Mouse (Mus musculus) mouse trophoblast stem cell (cell line): Measurements from ENCODE around the gene Nipbl.
"Not testable (repeated sequence)": the region's sequence is repeated elsewhere in the genome, so short reads cannot be mapped to it uniquely, and the experiment has no call there.

Experiments used
- in situ Hi-C, 2 experiments: fragments of 300-500 bp; cut with MseI, MboI; formaldehyde crosslinking; loops; 2 replicates in 1 of 2; 3 replicates in 1 of 2; pipeline ENCODE4 v1.15.1; 2025

The Nipbl gene

DNA sequence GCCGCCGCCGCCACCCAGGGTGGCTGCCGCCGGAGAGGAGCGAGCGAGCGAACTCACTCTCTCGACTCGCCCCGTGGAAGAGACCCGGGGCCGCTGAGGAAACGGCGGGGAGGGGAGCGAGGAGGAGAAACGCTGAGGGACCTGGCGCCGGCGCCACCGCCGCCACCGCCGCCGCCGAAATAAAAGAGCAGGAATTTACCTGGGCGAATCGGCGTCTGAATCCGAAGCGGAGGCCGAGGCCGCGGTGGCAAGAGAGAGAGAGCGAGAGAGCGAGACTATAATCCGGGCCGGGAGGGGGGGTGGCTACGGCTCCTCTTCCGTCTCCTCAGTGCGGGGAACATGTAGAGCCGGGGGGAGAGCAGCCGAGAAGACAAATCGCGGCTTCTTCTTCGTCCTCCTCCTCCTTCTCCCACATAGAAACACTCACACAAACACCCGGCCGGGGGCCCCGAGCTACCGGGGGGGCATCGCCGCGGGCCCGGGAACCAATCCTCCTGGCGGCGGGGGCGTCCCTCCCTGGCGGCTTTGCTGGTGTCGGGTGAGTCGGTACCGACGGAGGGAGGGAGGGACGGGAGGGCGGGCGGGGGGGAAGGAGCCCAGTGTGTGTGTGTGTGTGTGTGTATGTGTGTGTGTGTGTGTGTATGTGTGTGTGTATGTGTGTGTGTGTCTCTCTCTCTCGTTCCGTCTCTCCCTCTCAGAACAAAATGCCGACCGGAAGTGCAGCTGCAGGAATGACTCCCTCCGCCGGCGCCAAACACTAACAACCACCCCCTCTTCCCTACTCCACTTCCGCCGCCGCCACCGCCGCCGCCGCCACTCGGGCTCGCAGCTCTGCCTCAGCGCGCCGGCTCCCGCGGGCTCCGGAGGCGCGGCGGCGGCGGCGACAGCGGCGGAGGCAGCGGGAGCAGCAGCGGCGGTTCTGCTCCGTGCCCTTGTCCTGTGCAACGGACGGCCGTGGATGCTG, at the start of gene Nipbl:
Gene Nipbl, minus strand, starts transcription at position 538 of the 964 bp plus-strand sequence.
- in situ Hi-C loops: no loop called here

DNA sequence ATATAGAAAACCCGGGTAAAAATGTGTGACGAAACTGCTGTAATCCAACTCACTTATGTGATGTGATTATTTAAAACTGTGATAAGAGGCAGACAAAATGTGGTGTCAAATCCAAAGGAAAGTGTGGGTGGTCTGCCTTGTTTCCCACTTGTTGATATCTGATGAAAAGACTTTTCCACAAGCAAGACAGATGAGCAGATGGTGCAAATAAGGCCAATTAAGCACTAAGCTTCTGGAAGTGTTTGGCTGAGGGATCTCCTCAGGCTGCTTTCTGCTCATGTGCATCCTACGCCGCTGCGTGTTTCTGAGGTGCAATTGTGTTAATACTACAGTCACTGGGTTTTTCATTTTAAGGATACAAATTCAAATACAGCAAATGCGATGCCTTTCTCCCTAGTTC, 41.0 kb upstream of the Nipbl start:
- in situ Hi-C loops: no loop called here

DNA sequence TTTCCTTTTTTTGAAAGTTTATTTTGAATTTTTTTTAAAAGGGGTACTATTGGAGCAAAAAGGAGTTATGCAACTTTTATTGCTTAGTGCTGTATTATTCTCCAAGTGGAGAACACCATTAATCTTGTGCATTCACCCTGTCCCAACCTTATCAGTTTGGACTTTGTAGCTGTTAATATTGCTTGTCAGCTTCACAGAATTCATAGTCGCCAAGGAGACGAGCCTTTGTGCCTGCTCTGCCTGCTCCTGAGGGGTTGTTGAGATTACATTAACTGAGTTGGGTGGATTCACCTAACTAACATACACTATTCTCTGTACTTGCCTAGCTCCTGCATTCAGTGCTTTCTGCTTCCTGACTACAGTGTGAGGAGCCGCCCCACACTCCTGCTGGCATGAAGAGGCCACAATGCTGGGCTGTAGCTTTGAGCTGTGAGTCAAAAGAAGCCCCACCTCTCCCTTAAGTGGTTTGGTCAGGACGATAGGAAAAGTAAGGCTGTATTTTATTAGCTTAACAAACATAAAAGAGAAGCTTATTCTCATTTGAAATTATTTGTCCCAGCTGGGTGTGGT, 24.8 kb upstream of the Nipbl start:
- in situ Hi-C loops: no loop called here

DNA sequence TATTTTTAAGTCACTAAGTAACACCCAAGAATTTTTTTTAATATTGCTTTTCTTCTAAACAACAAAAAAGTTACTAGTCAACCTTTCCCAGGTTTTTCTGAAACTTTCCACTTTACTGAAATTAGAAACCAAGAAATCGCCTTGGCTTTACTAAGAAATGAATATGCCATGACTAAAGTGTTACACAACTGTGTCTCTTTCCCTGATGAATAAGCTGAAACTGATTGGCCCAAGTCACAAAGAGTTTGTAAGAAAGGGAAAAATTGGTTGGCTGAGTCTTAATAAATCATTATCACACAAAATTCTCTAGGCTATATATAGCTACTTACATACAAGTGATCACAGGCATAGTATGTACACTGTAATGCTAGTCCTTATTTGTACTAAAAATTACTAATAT, 19.3 kb upstream of the Nipbl start:
- in situ Hi-C loops: loop anchor here in 1 of 2 experiments (5.0 kb wide), 1 partner anchor 124 kb away; no protein-coding TSS in a partner anchor

DNA sequence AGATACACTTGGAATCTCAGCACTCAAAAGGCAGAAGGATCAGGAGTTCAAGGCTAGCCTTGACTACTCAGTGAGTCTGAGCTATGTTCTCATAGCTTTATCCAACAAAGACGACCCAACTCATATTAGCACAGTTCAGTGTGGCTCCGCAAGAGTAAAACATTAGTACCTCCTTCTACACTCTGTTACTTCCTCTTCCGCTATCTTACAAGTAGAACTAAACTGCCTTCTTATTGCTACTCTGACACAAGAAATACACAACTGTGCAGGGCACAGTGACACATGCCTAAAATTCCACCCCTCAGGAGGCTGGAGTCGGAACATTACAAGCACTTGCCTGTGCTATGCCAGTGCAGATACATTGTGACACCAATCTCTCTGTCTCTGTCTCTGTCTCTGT, 18.5 kb upstream of the Nipbl start:
- in situ Hi-C loops: loop anchor here in 1 of 2 experiments (5.0 kb wide), 1 partner anchor 125 kb away; no protein-coding TSS in a partner anchor

DNA sequence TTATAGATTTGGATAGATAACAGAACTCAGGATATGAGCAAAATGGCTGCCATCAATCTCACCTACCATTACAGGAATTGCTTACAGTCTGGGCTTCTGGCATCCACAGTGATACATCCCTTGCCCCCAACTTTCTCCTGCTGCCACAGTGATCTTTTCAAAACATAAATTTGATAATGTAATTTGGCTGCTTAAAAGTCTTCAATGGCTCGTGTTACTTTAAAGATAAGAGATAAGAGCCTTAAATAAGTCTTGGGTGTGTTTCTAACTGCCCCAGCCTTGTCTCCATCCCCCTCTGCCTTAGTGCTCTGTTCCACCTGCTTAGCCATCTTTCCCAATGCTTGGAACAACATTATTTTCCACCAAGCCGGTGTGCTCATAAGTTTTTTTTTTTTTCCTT, 16.6 kb upstream of the Nipbl start:
- in situ Hi-C loops: loop anchor here in 1 of 2 experiments (5.0 kb wide), 1 partner anchor 126 kb away; no protein-coding TSS in a partner anchor

DNA sequence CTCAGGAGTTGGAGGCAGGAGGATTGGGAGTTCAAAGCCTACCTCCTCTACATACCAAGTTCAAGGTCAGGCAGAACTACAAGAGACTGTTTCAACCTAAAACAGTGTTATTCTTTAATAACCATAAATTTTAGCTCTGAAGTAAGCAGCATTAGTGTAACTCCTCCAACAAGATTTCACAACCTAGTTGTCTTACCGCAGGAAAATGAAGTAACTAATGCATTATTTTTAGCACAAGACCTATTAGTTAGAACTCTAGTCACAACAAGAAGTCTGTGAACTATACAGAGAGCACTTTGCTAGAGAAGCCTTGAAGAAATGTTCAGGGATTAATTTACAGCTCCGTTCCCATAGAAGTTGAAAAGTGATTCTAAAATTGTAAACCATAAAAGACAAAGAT, 15.7 kb upstream of the Nipbl start:
- in situ Hi-C loops: loop anchor here in 1 of 2 experiments (5.0 kb wide), 1 partner anchor 127 kb away; no protein-coding TSS in a partner anchor

DNA sequence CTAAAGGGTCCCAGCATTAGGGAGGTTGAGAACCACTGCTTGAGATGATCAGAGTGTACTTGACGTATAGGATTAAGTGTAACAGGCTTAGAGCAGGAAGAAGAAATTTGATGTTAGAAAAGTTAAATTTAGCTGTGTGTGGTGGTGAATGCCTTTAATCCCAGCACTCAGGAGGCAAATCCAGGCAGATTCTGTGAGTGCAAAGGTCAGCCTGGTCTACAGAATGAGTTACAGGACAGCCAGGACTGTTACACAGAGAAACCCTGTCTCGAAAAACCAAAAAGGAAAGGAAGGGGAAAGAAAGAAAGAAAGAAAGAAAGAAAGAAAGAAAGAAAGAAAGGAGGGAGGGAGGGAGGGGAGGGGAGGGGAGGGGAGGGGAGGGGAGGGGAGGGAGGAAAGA, 12.0 kb upstream of the Nipbl start:
- in situ Hi-C loops: not testable (repeated sequence)

DNA sequence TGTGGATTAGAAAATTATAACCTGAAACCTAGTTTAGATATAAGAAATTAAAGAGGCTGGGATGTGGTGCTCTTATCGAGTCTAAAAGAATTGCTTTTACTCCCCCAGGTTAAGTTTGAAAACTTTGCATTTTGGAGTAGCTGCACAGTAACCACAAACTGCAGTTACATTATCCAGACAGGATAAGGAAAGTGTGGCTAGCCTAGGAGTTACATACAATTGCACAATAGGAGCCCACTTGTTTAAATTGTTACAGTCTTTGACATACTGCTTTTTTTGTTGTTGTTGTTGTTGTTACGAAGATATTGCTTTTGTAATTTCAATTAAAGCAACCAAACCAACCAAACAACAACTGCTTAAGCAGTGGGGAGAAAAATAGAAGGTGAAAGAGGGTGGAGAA, 11.2 kb upstream of the Nipbl start:
- in situ Hi-C loops: no loop called here

DNA sequence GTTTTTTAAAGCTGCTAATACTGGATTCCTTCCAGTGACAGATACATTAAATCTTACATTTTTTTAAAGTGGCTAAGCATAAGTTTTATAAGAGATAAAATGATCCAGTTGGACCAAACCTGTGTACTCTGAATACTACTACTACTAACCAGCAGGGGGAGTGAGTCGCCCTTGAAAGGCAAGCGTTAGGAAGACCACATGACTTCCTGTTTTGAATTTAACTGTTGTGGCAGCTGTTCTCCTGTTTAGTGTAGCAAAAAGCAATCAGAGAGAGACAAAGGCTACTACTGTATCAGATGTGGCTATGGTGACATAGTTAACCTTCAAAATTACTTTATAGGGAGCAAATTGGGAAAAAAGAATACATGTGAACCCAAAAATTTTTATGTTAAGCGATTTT, 6.8 kb upstream of the Nipbl start:
- in situ Hi-C loops: loop anchor here in 1 of 2 experiments (5.0 kb wide), 1 partner anchor 136 kb away; no protein-coding TSS in a partner anchor

DNA sequence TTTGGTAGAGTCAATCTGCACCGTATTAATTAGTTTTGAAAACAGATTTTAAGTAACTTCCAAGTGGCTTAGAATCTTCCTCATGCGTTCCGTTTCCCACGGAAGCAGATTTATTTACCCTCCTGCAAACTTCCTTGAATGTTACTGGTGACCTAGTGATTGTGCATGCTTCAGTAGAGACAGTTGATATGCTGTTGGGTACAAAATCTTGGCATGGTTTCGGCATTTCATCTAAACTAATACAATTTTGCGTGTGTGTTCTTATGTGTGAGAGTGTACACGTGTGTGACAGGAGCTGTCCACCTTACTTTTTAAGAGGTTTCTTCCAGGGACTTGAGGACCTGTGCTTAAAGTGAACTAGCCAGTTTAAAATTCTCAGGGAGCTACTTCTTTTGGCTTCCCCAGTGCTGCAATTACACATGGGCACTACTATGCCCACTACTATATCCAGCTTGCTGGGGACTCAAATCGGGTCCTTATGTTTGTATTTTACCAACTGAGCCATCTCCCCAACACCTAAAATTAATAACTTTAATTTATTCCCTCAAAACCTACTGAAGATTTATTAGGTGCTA, 3.0 kb upstream of the Nipbl start:
- in situ Hi-C loops: no loop called here

DNA sequence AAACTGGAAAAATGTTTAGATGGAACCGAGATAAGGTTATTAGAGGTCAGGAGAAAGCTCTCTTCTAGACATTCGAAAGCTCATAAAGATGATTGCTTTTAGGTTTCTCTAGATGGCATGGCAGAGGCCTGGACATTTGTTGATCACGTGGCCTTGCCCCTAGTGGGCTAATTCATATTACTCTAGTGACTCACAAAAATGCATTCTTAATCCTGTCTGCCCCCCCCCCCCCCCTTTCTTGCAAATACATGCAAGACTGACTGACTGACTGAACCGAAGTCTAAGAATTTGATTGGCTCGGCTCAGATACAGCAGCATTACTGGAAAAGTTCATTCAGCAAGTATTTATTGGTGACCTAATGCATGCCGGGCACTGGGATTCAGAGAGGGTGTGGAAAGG, 2.2 kb upstream of the Nipbl start:
- in situ Hi-C loops: no loop called here

DNA sequence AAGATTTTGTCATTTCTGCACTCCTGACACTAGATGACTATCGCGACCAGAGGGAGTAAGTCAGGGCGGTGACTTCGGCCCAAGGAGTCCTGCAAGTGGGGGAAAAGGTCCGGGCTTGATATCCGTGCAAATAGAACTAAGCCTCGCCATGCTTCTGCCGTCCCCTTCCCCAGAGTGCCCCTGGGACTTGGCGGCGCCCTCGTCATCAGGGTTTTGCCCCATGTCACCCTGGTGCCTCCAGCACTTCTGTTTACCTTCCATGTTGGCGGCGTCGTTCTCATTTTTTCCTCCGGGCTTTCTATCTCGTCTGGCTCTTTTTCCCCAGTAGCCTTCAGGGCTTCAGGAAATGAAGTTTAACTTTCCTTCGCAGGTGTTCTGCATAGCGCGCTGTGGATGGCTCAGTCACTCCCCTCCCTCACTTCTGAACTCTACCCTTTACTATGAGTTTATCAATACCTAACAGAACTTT, 1.7 kb upstream of the Nipbl start:
- in situ Hi-C loops: no loop called here

DNA sequence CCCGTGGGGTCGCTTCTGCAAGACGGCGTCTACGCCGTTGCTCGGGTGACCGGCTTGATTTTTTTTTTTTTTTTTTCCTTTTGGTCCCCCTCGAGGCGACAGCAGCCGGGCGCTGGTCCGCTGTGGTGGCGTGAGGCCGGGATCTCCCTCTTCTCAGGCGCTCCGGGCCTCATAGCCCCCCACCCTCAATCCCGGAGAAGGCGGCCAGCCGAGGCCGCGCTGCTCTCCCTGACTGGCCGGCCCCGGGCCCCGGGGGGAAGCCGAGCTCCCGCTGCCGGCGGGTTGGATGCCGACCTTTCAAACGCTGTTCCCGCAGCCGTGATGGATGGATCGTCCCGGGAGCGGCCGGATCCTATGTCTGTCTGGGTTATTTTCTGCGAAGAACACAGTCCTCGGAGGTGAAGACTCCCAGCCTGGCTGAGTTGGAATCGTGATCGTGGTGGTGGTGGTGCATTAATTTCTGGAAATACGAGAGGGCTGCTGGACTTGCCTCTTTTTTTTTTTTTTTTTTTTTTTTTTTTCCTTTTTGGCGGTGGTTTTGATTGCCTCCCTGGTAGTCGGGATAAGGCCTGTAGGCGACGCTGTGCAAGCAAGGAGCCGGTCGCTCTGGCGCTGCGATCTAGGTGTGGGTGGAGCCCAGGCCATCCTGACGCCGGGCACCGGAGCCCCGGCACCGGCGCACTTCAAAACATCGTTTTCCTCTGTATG, 781 bp upstream of the Nipbl start:
- in situ Hi-C loops: no loop called here

DNA sequence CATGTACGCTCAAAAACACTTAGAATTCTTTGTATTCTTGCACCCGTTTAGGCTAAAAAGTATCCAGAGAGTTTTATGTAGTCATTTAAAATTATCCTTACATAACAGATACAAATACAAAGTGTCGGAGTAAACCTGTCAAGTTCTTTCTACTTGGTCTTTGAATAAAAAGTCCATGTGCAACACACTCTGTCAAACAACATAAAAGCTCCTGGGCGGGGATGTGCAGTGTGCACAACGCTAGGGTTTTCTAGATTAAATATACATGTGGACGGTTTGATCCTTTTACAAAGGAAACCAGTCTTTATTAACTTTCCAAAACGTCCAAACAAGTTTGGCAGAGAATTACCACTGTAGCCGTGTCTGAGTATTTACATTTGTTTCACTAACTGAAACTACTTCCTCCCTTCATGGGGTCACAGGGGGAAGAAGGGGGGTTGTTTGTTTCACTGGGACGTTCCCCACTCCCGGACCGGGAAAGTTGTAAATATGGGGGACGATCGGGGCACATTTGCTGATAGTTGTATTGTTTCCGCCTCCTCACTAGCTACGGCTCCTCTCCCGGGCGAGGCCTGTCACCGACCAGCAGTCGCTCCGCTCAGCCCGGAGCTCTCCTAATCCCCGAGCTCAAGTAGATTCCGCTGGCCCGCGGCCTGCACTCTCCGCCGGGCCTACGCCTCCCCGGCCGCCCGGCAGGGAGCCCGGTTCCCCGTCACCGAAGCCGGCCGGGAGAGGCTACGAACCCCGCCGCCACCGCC, 916 bp downstream of the Nipbl start:
- in situ Hi-C loops: no loop called here

DNA sequence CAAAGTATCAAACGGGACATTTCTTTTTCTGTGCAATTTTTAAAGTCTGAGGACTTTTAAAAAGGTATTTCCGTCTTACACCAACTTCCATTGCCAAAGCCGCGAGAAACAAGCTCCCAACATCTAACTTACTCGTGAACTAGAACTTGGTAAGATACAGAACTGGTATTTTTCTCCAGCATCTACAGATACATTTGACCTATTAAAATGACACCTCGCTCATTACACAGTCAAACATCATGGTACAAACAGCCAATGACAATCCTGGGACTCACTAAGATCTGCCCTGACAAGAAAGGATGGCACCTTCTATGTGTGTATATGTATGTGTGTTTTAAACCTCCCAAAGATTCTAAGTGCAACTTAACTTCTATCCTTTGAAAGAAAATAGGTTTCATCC, 1.5 kb downstream of the Nipbl start:
- in situ Hi-C loops: no loop called here

DNA sequence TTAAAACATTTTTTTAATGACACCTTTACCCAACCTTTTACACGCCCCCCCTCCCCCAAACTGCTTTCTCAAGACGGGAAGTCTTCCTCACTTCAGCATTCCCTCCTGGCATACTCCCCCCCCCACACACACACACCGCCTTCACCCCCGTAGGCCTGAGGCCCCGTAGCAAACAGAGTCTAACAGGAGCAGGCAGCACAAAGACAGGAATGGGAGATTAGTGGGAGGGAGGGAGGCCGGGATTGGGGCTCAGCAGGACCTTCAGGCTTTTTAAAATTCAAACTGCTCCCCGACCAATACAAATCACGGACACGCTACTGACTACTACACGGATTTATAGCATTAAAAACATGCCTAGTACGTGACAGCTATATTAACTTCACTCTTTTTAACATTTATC, 2.1 kb downstream of the Nipbl start:
- in situ Hi-C loops: no loop called here

DNA sequence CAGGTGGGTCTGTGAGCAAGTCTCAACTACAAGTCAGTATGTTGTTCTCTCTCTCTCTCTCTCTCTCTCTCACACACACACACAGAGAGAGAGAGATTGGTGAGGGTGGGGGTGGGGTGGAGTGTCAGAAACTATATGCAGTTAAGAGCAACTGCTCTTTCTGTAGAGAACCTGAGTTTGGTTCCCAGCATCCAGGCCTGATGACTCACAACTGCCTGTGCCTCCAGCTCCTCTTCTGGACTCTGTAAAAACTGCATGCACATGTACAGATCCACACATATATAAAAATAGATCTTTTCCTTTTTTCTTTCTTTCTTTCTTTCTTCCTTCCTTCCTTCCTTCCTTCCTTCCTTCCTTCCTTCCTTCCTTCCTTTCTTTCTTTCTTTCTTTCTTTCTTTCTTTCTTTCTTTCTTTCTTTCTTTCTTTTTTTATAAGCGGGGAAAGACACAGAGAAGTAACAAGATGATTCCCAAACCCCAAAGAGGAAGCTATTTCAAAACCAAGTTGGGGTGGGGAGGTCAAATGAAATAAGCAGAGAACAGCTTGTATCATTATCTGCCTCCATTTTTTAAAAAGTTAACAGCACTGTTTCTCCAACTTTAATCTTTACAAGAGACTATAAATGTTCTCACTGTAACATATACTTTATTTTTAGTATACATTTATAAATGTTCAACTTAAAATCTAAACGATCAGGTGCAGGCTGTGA, 10.9 kb downstream of the Nipbl start:
- in situ Hi-C loops: no loop called here

DNA sequence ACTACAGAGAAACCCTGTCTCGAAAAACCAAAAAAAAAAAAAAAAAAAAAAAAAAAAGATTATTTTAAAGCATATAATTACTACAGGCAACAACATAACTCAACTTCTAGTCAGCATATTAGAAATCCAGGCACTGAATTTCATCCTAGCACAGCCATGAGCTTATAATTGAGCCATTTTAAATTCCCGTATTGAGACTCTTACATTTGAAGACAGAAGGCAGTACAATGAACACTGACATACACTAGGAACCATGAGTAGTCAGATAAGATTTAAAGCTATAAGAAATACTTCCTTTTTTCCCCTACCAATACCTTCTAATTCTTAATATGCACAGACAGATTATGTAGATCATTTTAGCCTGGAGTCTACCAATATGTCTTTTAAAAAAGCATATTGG, 11.7 kb downstream of the Nipbl start:
- in situ Hi-C loops: no loop called here

DNA sequence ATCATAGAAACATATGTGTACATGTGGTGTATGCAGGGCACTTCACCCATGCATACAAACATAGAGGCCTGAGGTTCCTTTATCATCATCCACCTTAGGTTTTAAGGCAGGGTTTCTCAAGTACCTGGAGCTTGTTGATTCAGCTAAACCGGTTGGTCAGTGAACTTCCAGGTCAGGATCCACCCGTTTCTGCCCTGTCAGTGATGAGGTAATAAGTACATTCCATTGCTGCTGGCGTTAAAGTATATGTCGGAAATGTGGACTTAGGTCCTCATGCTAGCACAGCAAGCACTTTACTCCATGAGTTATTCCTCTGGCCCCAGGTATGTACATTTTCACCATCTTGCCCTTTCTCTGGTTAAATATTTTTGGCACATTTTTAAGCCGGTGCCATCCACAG, 14.8 kb downstream of the Nipbl start:
- in situ Hi-C loops: no loop called here
